Mouse (Mus musculus) neutrophil, adult 65 days (primary cell): Measurements from ENCODE around the gene A630089N07Rik. TPM values are rescaled to one million over a fixed set of nuclear protein-coding genes. Genes with fewer than 3 reads are reported as not detected.

Experiments used
- total RNA-seq: library from RNA; stranded (reverse); gene quantifications from 2 replicates; pipeline ENCODE4 v1.2.4, GENCODE M21; 2023

A630089N07Rik gene
- total RNA-seq, result 1.5 and 1.9 TPM in 2 replicates

GRCm38 (mm10) chr16:98081889-98082818 is at the start of gene A630089N07Rik:
A630089N07Rik (minus strand) TSS chr16:98082450.

GRCm38 (mm10) chr16:97996616-97997382 is 85.5 kb downstream of the A630089N07Rik start, which contains the start of gene B230307C23Rik:
B230307C23Rik (plus strand) TSS chr16:97997315.

DNA sequence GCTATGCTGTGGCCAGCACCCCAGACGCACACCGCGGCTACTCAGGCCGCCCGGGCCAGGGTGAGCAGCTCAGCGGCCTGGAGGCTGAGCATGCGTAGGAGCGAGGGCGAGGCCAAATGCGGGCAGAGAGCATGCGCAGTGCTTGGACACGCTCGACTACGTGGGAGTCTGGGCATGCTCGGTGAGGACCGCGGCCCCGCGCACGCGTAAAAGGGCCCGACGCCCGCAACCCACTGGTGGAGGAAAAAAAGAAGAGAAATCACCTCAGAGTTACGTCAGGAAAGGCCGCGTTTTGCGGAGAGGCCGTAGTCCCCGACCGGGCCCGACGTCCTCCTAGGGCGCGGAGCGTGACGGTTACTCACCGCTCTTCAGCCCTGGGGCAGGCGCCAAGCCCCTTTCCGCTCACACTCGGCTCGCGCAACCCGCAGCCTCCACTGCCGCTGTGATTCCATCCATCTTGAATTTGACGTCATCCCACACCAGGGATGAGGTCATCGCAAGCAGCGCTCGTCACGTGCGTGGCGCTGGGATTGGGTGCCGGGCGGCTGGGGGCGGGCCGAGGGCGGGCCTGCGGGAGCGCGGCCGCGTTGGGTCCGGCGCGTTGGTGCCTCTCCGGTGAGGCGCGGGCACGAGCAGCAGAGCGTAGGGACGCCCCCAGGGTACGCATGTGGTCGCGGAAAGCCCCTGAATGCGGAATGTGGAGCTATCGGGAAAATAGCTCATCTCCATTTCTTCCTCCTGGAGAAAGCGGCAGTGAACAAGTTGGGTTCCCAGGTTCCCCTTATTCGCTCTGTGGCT is 119.9 kb downstream of the A630089N07Rik start, which contains the start of the genes C2cd2 and Zbtb21:
C2cd2 (minus strand) TSS at position 448 of the 798 bp plus-strand sequence.
Zbtb21 (minus strand) TSS at position 472 of the 798 bp plus-strand sequence.

Other genes starting within 250 kb of the A630089N07Rik start
- 13.2 and 16.2 TPM in 2 replicates for gene Prdm15, start 230.6 kb downstream of the A630089N07Rik start, total RNA-seq
- 11.2 and 13.1 TPM in 2 replicates for gene C2cd2, start 119.9 kb downstream of the A630089N07Rik start, total RNA-seq
- gene Zbtb21, start 119.8 kb downstream of the A630089N07Rik start, total RNA-seq, result 61.8 and 66.2 TPM in 2 replicates
- 10.4 and 12.2 TPM in 2 replicates for gene B230307C23Rik, start 85.1 kb downstream of the A630089N07Rik start, total RNA-seq